In the genomic region with DNA sequence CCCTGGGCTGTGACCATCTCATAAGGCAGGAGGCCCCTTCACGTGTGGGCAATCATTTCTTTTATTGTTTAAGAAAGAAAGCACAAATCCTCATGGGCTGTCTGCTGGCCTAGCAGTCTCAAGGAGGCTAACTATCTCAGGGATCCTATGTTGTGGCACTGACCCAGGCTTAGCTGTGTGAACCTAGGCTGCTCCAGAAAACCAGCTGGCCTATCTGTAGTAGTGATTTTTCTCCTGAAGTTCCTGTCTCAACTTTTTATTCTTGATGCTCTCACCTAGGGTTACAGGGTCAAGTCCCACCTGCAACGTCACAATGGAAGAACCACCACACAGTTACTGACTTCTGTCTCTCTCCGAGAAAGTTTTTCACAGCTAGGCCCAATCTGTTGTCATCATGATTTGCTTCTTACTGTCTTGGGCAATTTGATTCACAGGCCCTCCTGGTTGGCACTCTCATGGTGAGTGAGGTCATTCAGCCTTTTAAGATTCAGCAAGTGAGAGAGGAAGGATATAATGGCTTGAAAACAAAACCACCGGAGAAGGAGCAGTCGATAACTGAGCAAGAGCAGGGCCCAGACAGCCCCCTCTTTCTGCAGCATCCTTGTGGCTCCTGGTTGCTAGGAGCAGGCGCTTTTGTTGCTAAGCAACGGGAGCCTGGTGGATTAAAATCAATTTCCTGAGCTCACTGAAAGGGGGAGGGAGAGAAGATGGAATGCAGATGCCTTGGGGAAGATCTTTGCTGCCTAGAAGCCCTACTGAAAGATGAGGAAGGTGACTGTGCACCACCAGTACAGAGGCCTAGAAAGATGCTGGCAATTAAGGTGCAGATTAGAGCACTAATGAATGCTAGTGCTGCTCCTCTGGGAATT, we compare ENCODE assay signal across 8 mouse cellular contexts.
DNase-seq lines count a peak whose midpoint lies in the region; ATAC-seq and TF ChIP-seq lines count a peak whose summit lies in the region.

No protein-coding gene starts in this region.

- H3K4me3 ChIP-seq in heart, adult 2 months, result no peak overlapping the region
- H3K4me3 ChIP-seq in midbrain, embryonic 13.5 days (replicated peaks), result no peak overlapping the region
- no peak overlapping the region for H3K4me3 ChIP-seq in liver, embryonic 11.5 days (ENCODE audit: low read depth, low read length)

- H3K27ac ChIP-seq in heart, adult 2 months, result no peak overlapping the region
- H3K27ac ChIP-seq in midbrain, embryonic 13.5 days, result peak overlapping the region; percentile 81
- H3K27ac ChIP-seq in liver, embryonic 11.5 days (ENCODE audit: low read depth, low read length), result no peak overlapping the region

- H3K79me2 ChIP-seq in heart, adult 2 months (replicated peaks; ENCODE audit: control insufficient read depth, insufficient read depth, low read length), result no peaks in the 10 kb centered on the region

- no peaks in the 10 kb centered on the region for H3K9me3 ChIP-seq in midbrain, embryonic 13.5 days
- no peaks in the 10 kb centered on the region for H3K9me3 ChIP-seq in liver, embryonic 11.5 days (ENCODE audit: control insufficient read depth, low read length)

- H3K36me3 ChIP-seq in heart, adult 2 months (ENCODE audit: control insufficient read depth, insufficient read depth, low read length), result no peaks in the 10 kb centered on the region
- H3K36me3 ChIP-seq in midbrain, embryonic 13.5 days, result no peaks in the 10 kb centered on the region
- H3K36me3 ChIP-seq in liver, embryonic 11.5 days (ENCODE audit: control insufficient read depth, insufficient read depth, low read length), result no peaks in the 10 kb centered on the region

- peak; percentile 64 for DNase-seq in heart, adult 11 months
- DNase-seq in heart, adult 2 months, result no peak
- DNase-seq in layer of hippocampus, adult 8-10 months (ENCODE audit: low spot score in 2 of 2), result peak; percentile 55 to 76
- DNase-seq in kidney, adult 18-20 months, result no peak
- no peak for DNase-seq in urinary bladder, adult 18-20 months (ENCODE audit: low spot score in 2 of 2)
- no peak for DNase-seq in liver, embryonic 11.5 days (ENCODE audit: low spot score)
- DNase-seq in adipocyte (ENCODE audit: low spot score), result no peak

- no peaks in the 10 kb centered on the region for H3K27me3 ChIP-seq in heart, adult 2 months (ENCODE audit: control insufficient read depth, insufficient read depth, low read length)
- peaks cover 70% of the 10 kb centered on the region for H3K27me3 ChIP-seq in midbrain, embryonic 13.5 days
- peaks cover 55% of the 10 kb centered on the region for H3K27me3 ChIP-seq in liver, embryonic 11.5 days (replicated peaks; ENCODE audit: control insufficient read depth, insufficient read depth, low read length)

- TF ChIP-seq POLR2A in heart, adult 2 months (IDR thresholded peaks at IDR 0.05; ENCODE audit: insufficient read depth, low read depth, low read length), result no peak

- 0 out of 2 replicates have a peak overlapping the region, but pooled peaks have one; percentile 11 for H3K4me2 ChIP-seq in midbrain, embryonic 13.5 days (replicated peaks)
- H3K4me2 ChIP-seq in liver, embryonic 11.5 days, result no peak overlapping the region

- peak; percentile 97 for ATAC-seq in midbrain, embryonic 13.5 days
- ATAC-seq in liver, embryonic 11.5 days (replicated peaks; ENCODE audit: low FRiP score), result no peak

- 68% methylated on average over 7 of the region's 7 CpGs for WGBS in heart, adult 2 months
- 19% methylated on average over 7 of the region's 7 CpGs for WGBS in midbrain, embryonic 13.5 days
- 67% methylated on average over 7 of the region's 7 CpGs for WGBS in liver, embryonic 11.5 days

- H3K9ac ChIP-seq in heart, adult 2 months (ENCODE audit: low read depth, low read length), result no peak overlapping the region
- no peak overlapping the region for H3K9ac ChIP-seq in midbrain, embryonic 13.5 days (replicated peaks)
- H3K9ac ChIP-seq in liver, embryonic 11.5 days (ENCODE audit: low read depth, low read length), result no peak overlapping the region

- no peak for TF ChIP-seq CTCF in heart, adult 2 months (IDR thresholded peaks at IDR 0.05)

- TF ChIP-seq EP300 in heart, adult 2 months (IDR thresholded peaks at IDR 0.05; ENCODE audit: insufficient read depth, low read depth, low read length), result no peak

- intact Hi-C loops in heart, adult 2 months (cut with DNase I), result no loop called here

- H3K4me1 ChIP-seq in heart, adult 2 months (ENCODE audit: control insufficient read depth, insufficient read depth, low read length), result peaks cover 4% of the 10 kb centered on the region
- H3K4me1 ChIP-seq in midbrain, embryonic 13.5 days (replicated peaks), result peaks cover 18% of the 10 kb centered on the region
- no peaks in the 10 kb centered on the region for H3K4me1 ChIP-seq in liver, embryonic 11.5 days (replicated peaks; ENCODE audit: control insufficient read depth, insufficient read depth, low read length)

Comparison
In these comparisons a context has a peak if more than half of its experiments do, and no peak if none do; other contexts are left out.
1. DNase-seq: peak in heart, adult 11 months (single experiment) and layer of hippocampus, adult 8-10 months (2 of 2); none in heart, adult 2 months (0 of 2), kidney, adult 18-20 months (single experiment), urinary bladder, adult 18-20 months (0 of 2), liver, embryonic 11.5 days (single experiment) and adipocyte (single experiment).